ENCODE assay signal across 16 mouse cellular contexts in the genomic region with DNA sequence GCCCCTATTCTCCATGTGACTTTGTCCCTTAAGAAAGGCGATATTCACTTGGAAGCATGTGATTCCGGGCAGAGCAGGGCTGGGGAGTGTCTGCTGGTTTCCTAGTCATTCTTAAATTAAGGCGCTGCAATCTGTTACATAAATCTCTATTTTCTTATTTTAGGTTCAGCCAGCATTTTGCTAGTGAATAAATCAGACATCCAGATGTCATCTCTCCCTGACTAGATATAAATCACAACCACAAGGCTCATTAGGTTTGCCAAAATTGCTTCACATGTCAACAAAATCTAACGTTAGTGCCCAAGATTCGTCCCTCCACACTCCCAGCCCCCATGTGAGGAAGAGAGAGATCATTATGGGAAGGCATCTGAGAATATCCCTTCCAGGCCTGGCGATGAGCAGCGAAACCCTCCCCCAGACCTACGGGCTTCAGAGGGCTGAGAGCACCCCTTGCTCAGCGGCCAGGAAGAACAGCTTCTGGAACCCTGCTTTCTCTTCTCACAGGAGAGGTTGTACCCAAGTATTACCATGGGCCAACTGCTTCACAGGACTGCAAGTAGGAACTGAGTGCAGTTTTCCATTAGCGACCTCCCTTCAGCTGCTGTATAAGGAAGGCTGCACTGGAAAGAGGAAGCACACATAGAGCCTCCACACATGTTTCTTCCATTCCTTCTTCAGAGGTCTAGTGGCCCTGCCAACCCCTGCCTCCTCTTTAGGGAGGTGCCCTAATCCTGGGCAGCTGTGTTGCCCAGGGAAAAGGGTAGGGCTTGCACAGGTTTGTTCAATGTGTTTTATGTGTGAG.
A peak's percentile ranks its signal among the peaks of the same experiment; 100 is the strongest.
DNase-seq lines count a peak whose midpoint lies in the region; ATAC-seq and TF ChIP-seq lines count a peak whose summit lies in the region.
"Had no signal": no experiment of that assay in that cellular context is flagged by ENCODE, and none has a peak within 500 bp of the region (broad histone marks: within the 10 kb centered on the region; RNA-seq: fewer than 3 reads in every experiment).

No protein-coding gene starts in this region.

- WGBS in limb, embryonic 15.5 days, result 60% methylated on average over 10 of the region's 10 CpGs
- 85% methylated on average over 10 of the region's 10 CpGs for WGBS in limb, embryonic 10.5 days
- 57% methylated on average over 10 of the region's 10 CpGs for WGBS in lung, postnatal 0 days
- WGBS in liver, embryonic 11.5 days, result 80% methylated on average over 10 of the region's 10 CpGs
- 90% methylated on average over 10 of the region's 10 CpGs for WGBS in midbrain, embryonic 16.5 days

- H3K4me1 ChIP-seq in limb, embryonic 15.5 days, result 0 out of 2 replicates have a peak, but pooled peaks cover 2% of the 10 kb centered on the region
- 0 out of 2 replicates have a peak, but pooled peaks cover 8% of the 10 kb centered on the region for H3K4me1 ChIP-seq in limb, embryonic 10.5 days
- H3K4me1 ChIP-seq in lung, postnatal 0 days (ENCODE audit: insufficient read depth, low read depth, low read length), result no peaks in the 10 kb centered on the region
- H3K4me1 ChIP-seq in liver, embryonic 11.5 days (replicated peaks; ENCODE audit: control insufficient read depth, insufficient read depth, low read length), result no peaks in the 10 kb centered on the region
- no peaks in the 10 kb centered on the region for H3K4me1 ChIP-seq in midbrain, embryonic 16.5 days (ENCODE audit: control insufficient read depth, insufficient read depth, low read length)
- H3K4me1 ChIP-seq: intestine, embryonic 15.5 days; midbrain, embryonic 13.5 days had no signal

- H3K4me2 ChIP-seq in limb, embryonic 15.5 days, result no peak overlapping the region
- H3K4me2 ChIP-seq in lung, postnatal 0 days (replicated peaks; ENCODE audit: low read depth, low read length), result 0 out of 2 replicates have a peak overlapping the region, but pooled peaks have one; percentile 3
- H3K4me2 ChIP-seq in liver, embryonic 11.5 days, result no peak overlapping the region
- H3K4me2 ChIP-seq in midbrain, embryonic 16.5 days (ENCODE audit: low read length), result no peak overlapping the region
- H3K4me2 ChIP-seq: intestine, embryonic 15.5 days; midbrain, embryonic 13.5 days had no signal

- no peak overlapping the region for H3K9ac ChIP-seq in limb, embryonic 15.5 days
- no peak overlapping the region for H3K9ac ChIP-seq in lung, postnatal 0 days (replicated peaks; ENCODE audit: low read depth)
- no peak overlapping the region for H3K9ac ChIP-seq in liver, embryonic 11.5 days (ENCODE audit: low read depth, low read length)
- no peak overlapping the region for H3K9ac ChIP-seq in midbrain, embryonic 16.5 days (ENCODE audit: low read depth, low read length)
- H3K9ac ChIP-seq: intestine, embryonic 15.5 days; liver, embryonic 14.5 days; midbrain, embryonic 13.5 days had no signal

- ATAC-seq in frontal cortex, adult (ENCODE audit: low TSS enrichment), result peak; percentile 57
- no peak for ATAC-seq in limb, embryonic 15.5 days (ENCODE audit: insufficient number of reproducible peaks, low FRiP score, low TSS enrichment, low read depth)
- peak; percentile 69 for ATAC-seq in lung, postnatal 0 days
- no peak for ATAC-seq in liver, embryonic 11.5 days (replicated peaks; ENCODE audit: low FRiP score)
- ATAC-seq in midbrain, embryonic 16.5 days, result no peak
- ATAC-seq: intestine, embryonic 15.5 days; midbrain, embryonic 13.5 days had no signal

- H3K36me3 ChIP-seq in limb, embryonic 15.5 days, result no peaks in the 10 kb centered on the region
- H3K36me3 ChIP-seq in limb, embryonic 10.5 days, result no peaks in the 10 kb centered on the region
- H3K36me3 ChIP-seq in lung, postnatal 0 days (ENCODE audit: insufficient read depth, low read length), result no peaks in the 10 kb centered on the region
- no peaks in the 10 kb centered on the region for H3K36me3 ChIP-seq in liver, embryonic 11.5 days (ENCODE audit: control insufficient read depth, insufficient read depth, low read length)
- H3K36me3 ChIP-seq in midbrain, embryonic 16.5 days (ENCODE audit: control insufficient read depth, insufficient read depth, low read length), result no peaks in the 10 kb centered on the region
- H3K36me3 ChIP-seq: intestine, embryonic 15.5 days; midbrain, embryonic 13.5 days had no signal

- no peaks in the 10 kb centered on the region for H3K27me3 ChIP-seq in limb, embryonic 15.5 days
- H3K27me3 ChIP-seq in limb, embryonic 10.5 days (ENCODE audit: low read depth, poor library complexity, severe bottlenecking), result no peaks in the 10 kb centered on the region
- no peaks in the 10 kb centered on the region for H3K27me3 ChIP-seq in lung, postnatal 0 days (replicated peaks; ENCODE audit: insufficient read depth, low read length)
- no peaks in the 10 kb centered on the region for H3K27me3 ChIP-seq in liver, embryonic 11.5 days (replicated peaks; ENCODE audit: control insufficient read depth, insufficient read depth, low read length)
- H3K27me3 ChIP-seq in midbrain, embryonic 16.5 days (ENCODE audit: control insufficient read depth, insufficient read depth, low read depth, low read length), result no peaks in the 10 kb centered on the region
- H3K27me3 ChIP-seq: intestine, embryonic 15.5 days; midbrain, embryonic 13.5 days had no signal

- no peak for TF ChIP-seq EP300 in lung, postnatal 0 days (IDR thresholded peaks at IDR 0.05)

- no peak for DNase-seq in frontal cortex, postnatal 10 days (ENCODE audit: low spot score in 2 of 2)
- DNase-seq in limb, embryonic 10.5 days (ENCODE audit: low spot score), result no peak
- peak; percentile 59 for DNase-seq in lung, postnatal 0 days (ENCODE audit: low spot score)
- DNase-seq in right cerebral cortex, postnatal 36 days (ENCODE audit: low spot score in 2 of 2), result peak; percentile 39 to 48
- no peak for DNase-seq in liver, embryonic 11.5 days (ENCODE audit: low spot score)
- DNase-seq: adrenal gland, postnatal 10 days; B cell, adult 2 months; cerebellum, adult 11-12 months; heart, postnatal 10 days; thymus, adult 2 months had no signal

- H3K27ac ChIP-seq in limb, embryonic 15.5 days, result peak overlapping the region; percentile 1; the same call in 1 of the 2 replicates
- H3K27ac ChIP-seq in limb, embryonic 10.5 days, result no peak overlapping the region
- H3K27ac ChIP-seq in lung, postnatal 0 days (ENCODE audit: low read length), result no peak overlapping the region
- no peak overlapping the region for H3K27ac ChIP-seq in liver, embryonic 11.5 days (ENCODE audit: low read depth, low read length)
- no peak overlapping the region for H3K27ac ChIP-seq in midbrain, embryonic 16.5 days (ENCODE audit: low read length)
- H3K27ac ChIP-seq: intestine, embryonic 15.5 days; liver, embryonic 14.5 days; midbrain, embryonic 13.5 days had no signal

- TF ChIP-seq CTCF in lung, postnatal 0 days (IDR thresholded peaks at IDR 0.05), result no peak

- no peaks in the 10 kb centered on the region for H3K9me3 ChIP-seq in limb, embryonic 15.5 days
- H3K9me3 ChIP-seq in limb, embryonic 10.5 days (replicated peaks), result 0 out of 2 replicates have a peak, but pooled peaks cover 2% of the 10 kb centered on the region
- no peaks in the 10 kb centered on the region for H3K9me3 ChIP-seq in lung, postnatal 0 days (ENCODE audit: low read length)
- no peaks in the 10 kb centered on the region for H3K9me3 ChIP-seq in liver, embryonic 11.5 days (ENCODE audit: control insufficient read depth, low read length)
- H3K9me3 ChIP-seq in midbrain, embryonic 16.5 days (replicated peaks; ENCODE audit: control insufficient read depth, low read length, poor library complexity, severe bottlenecking), result no peaks in the 10 kb centered on the region
- H3K9me3 ChIP-seq: intestine, embryonic 15.5 days; midbrain, embryonic 13.5 days had no signal

- no peak overlapping the region for H3K4me3 ChIP-seq in limb, embryonic 15.5 days
- H3K4me3 ChIP-seq in limb, embryonic 10.5 days, result no peak overlapping the region
- no peak overlapping the region for H3K4me3 ChIP-seq in lung, postnatal 0 days (ENCODE audit: low read depth, low read length)
- H3K4me3 ChIP-seq in liver, embryonic 11.5 days (ENCODE audit: low read depth, low read length), result no peak overlapping the region
- H3K4me3 ChIP-seq in midbrain, embryonic 16.5 days (ENCODE audit: low read depth, low read length), result no peak overlapping the region
- H3K4me3 ChIP-seq: intestine, embryonic 15.5 days; midbrain, embryonic 13.5 days had no signal

Comparison
In these comparisons a context has a peak if more than half of its experiments do, and no peak if none do; other contexts are left out.
1. ATAC-seq: peak in frontal cortex, adult (single experiment) and lung, postnatal 0 days (single experiment); none in limb, embryonic 15.5 days (single experiment), liver, embryonic 11.5 days (single experiment) and midbrain, embryonic 16.5 days (single experiment).
2. DNase-seq: peak in lung, postnatal 0 days (single experiment) and right cerebral cortex, postnatal 36 days (2 of 2); none in frontal cortex, postnatal 10 days (0 of 2), limb, embryonic 10.5 days (single experiment) and liver, embryonic 11.5 days (single experiment).